Mouse (Mus musculus) left cerebral cortex, postnatal 14 days (tissue): ENCODE results near the gene Ptprb. TPM values are rescaled to one million over a fixed set of nuclear protein-coding genes. Genes with fewer than 3 reads are reported as not detected.
A peak's percentile ranks its signal among the peaks of the same experiment; 100 is the strongest.

Experiments
- DNase-seq, 2 experiments: peaks; one replicate each; pipeline ENCODE4 v3.0.0; 2021 to 2022; ENCODE audit warnings: low spot score in 2 of 2, mixed read lengths in 1 of 2
- intact Hi-C: fragments of 180-260 bp; cut with DNase I; formaldehyde crosslinking; loops from one replicate; pipeline ENCODE4 v1.15.1; 2025
- long read RNA-seq, 2 experiments: library from polyadenylated mRNA; stranded (forward); transcript quantifications; one replicate each; pipeline ENCODE4 v2.0.0; 2021
- total RNA-seq, 2 experiments: library from RNA; stranded (reverse); gene quantifications; 2 replicates each; pipeline ENCODE4 v1.2.3; 2021

Ptprb gene
- total RNA-seq: 10 to 100 TPM; 23.5 to 25.5 TPM
- long read RNA-seq, experiment 1, full-length matches to known transcripts: 1 of 7 reads
- long read RNA-seq, experiment 1, partial matches to known transcripts: 2 of 7 reads
- long read RNA-seq, experiment 1, other reads (novel, unspliced or antisense): 4 of 7 reads
- long read RNA-seq, experiment 2, partial matches to known transcripts: 4 of 16 reads
- long read RNA-seq, experiment 2, other reads (novel, unspliced or antisense): 12 of 16 reads

- no peak for DNase-seq
- intact Hi-C loops: no loop called here
Observed at GRCm38 (mm10) chr10:116275280-116275679, at the start of gene Ptprb. TSS of gene Ptprb (plus strand) at chr10:116275523.

- intact Hi-C loops: no loop called here
- DNase-seq: no peak
Observed at GRCm38 (mm10) chr10:116235299-116235698, 40.0 kb upstream of the Ptprb start.

- intact Hi-C loops: no loop called here
- no peak for DNase-seq
Observed at GRCm38 (mm10) chr10:116242200-116242599, 33.1 kb upstream of the Ptprb start.

DNA sequence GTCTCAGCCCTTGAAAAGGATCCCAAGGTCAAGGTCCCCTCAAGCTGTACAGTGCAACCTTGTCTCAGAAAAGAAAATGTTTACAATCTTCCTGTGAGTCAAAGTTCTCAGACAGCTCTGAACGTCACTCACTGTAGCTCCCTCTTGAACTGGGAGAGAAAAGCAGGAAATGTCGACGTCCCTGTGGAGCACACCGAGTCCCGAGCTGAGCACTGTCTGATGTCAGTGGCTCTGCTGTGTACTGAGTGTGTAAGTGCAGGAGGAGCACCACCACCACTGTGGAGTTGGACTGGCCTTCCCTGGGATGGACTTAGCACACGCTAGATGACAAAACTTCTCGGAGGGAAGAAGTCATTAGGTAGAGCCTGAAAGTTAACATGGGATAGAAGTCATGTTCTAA, 31.9 kb upstream of the Ptprb start:
- no peak for DNase-seq
- intact Hi-C loops: no loop called here

DNA sequence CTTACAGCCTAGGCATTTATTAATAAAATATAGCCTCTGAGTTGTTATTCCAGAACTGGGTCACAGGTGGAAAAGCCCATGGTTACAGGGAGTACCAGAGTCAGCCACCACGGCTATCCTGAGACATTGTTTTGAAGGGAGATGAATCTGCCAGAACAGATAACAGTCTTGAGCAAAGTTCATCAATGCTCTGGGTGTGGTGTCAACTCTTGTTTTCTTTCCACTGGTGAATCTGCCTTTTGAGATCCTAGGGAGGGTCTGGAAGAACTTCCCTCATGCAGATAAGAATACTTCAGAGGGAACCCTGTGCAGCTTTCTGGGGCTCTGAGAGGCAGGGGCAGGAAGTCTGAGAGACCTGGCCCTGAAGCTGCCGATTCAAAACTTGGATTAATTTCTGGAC, 29.7 kb upstream of the Ptprb start:
- DNase-seq: no peak
- intact Hi-C loops: no loop called here

DNA sequence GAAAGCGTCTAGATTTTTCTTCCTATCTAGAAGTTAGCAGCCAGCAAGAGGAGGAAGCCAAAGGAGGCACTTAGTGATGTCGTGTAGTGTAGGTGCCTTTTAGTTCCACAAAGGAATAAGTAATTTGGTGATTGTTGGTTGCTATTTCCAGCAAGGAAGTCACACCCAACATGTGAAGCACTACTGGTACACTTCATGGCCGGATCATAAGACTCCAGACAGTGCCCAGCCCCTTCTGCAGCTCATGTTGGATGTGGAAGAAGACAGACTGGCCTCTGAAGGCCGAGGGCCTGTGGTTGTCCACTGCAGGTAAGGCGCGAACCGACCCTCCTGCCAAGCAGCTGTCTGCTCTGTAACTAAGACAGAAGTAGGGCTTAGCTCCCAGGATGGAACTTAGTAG, 22.7 kb upstream of the Ptprb start:
- intact Hi-C loops: no loop called here
- no peak for DNase-seq

- intact Hi-C loops: no loop called here
- no peak for DNase-seq
Observed at GRCm38 (mm10) chr10:116253972-116254371, 21.4 kb upstream of the Ptprb start.

- intact Hi-C loops: no loop called here
- no peak for DNase-seq
Observed at GRCm38 (mm10) chr10:116259298-116259697, 16.0 kb upstream of the Ptprb start.

- intact Hi-C loops: no loop called here
- DNase-seq: peak; percentile 54 to 59
Observed at GRCm38 (mm10) chr10:116260658-116261433, 14.5 kb upstream of the Ptprb start.

DNA sequence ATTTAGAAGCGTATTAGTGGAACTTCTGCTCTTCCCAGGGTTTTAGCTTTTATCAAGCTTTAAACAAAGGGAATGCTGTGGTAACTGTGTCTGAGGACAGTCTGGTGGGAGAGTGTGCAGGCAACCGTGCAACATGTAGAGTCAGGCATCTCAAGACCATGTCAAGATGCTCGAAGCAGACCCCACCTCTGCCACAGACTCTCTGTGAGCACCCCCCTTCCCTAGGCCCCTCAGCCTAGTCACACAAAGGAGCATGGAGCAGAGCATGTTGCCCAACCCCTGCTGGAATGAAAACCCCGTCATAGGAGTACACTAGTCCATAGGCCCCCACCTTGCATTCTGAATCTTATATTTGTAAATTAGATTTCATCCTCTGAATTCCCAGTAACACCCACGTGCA, 13.8 kb upstream of the Ptprb start:
- DNase-seq: no peak
- intact Hi-C loops: no loop called here

DNA sequence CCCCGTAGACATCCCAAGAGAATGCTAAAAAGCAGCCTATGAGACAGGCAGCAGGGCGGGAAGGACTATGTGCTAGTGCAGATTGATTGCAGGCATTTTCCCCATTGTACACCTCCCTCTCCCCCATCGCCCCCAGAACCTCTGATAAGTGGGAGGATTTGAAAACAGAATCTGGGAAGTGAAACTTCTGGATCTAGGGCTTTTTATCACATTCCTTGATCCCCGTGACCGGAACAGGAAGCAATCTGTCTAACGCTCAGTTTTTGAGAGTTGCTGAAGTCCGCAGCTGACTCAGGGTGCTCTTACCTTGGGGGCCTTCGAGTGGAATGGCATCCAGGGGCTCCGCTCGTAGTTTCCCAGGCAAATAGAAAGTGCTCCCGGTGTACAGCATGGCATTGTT, 10.8 kb upstream of the Ptprb start:
- intact Hi-C loops: no loop called here
- DNase-seq: no peak

- no peak for DNase-seq
- intact Hi-C loops: loop anchor here (5.0 kb wide), 1 partner anchor 59 kb away; no protein-coding TSS in a partner anchor
Observed at GRCm38 (mm10) chr10:116266561-116267433, 8.5 kb upstream of the Ptprb start.

DNA sequence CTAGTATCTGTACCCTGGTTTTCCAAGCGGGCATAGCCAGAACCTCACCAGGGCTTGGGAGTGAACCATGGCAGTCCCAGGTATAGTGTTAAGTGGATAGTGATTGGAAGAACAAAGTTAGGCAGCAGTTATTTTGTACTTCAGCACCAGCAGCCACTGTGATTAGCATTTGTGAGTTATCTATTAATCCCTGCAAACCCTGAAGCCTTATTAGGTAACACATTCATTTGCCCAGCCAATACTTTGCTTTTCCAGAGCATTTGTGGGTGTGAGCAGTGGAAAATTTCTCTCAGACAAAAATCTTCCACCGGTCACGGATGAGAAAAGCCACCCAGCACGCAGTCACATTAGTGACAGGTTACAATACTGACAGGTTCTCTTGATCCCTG, 7.9 kb upstream of the Ptprb start:
- DNase-seq: no peak
- intact Hi-C loops: loop anchor here (5.0 kb wide), 1 partner anchor 60 kb away; no protein-coding TSS in a partner anchor

GRCm38 (mm10) chr10:116268343-116268742, 7.0 kb upstream of the Ptprb start:
- no peak for DNase-seq
- intact Hi-C loops: loop anchor here (5.0 kb wide), 1 partner anchor 61 kb away; no protein-coding TSS in a partner anchor

- intact Hi-C loops: no loop called here
- DNase-seq: no peak
Observed at GRCm38 (mm10) chr10:116270646-116271469, 4.5 kb upstream of the Ptprb start.

DNA sequence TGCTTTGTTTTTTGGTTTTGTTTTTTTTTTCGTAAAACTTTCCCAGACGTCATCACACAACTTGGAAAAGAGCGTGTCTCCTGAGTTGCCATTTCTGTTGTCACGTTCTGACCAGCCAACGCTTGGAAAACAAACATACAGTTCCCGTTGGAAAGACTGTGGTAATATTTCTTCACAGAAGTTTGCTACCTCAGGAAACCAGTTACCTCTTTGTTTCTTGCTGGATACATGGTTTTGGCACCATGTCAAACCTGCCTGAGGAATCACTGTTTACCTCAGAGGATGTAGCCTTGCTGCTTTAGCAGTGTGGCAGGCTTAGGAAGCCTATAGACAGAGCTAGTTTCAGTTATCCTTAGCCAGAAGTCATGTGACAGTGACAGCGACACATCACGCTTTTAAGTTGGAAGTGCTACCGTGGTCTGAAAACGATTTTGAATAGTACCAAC, 3.8 kb upstream of the Ptprb start:
- intact Hi-C loops: no loop called here
- DNase-seq: no peak

GRCm38 (mm10) chr10:116272156-116272555, 3.2 kb upstream of the Ptprb start:
- intact Hi-C loops: no loop called here
- DNase-seq: no peak

GRCm38 (mm10) chr10:116286697-116287344, 11.5 kb downstream of the Ptprb start:
- intact Hi-C loops: no loop called here
- no peak for DNase-seq

DNA sequence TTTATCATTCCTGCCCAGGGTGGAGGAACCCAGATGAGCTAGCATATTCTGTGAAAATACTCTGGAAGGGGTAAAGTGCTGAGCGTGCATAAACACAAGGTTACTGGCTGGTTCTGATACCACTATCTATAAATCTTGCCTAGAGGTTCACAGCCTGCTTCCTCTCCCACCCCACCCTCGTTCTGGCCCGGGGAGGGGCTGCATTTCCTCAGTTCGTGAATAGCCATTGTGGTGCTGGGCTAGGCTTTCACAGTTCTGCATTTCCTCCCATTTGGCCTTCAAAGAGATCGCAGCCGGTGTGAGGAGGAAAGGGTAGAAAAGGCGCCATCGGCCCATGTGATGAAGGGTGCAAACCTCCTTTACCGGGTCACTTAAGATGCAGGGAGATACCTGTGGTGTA, 12.8 kb downstream of the Ptprb start:
- intact Hi-C loops: no loop called here
- DNase-seq: no peak
